Mouse (Mus musculus): ENCODE results near the gene Cdc42.
A peak's percentile ranks its signal among the peaks of the same experiment; 100 is the strongest.

The Cdc42 gene

GRCm38 (mm10) chr4:137357517-137358254 is at the start of gene Cdc42:
Gene Cdc42, minus strand, starts transcription at chr4:137357720.
- peak; percentile 99 for DNase-seq

GRCm38 (mm10) chr4:137405571-137405970 is 48.1 kb upstream of the Cdc42 start:
- DNase-seq, result no peak

- peak; percentile 67 to 76 for DNase-seq
These were observed 39.4 kb upstream of the Cdc42 start for GRCm38 (mm10) chr4:137396641-137397525.

- DNase-seq, result no peak
These were observed 36.0 kb upstream of the Cdc42 start for GRCm38 (mm10) chr4:137393378-137394135.

GRCm38 (mm10) chr4:137392874-137393273 is 35.4 kb upstream of the Cdc42 start:
- no peak for DNase-seq

- no peak for DNase-seq
These were observed 33.8 kb upstream of the Cdc42 start for GRCm38 (mm10) chr4:137391287-137391686.

GRCm38 (mm10) chr4:137390196-137390595 is 32.7 kb upstream of the Cdc42 start:
- DNase-seq, result peak; percentile 63 to 65

GRCm38 (mm10) chr4:137388983-137389382 is 31.5 kb upstream of the Cdc42 start:
- DNase-seq, result peak; percentile 15 to 48

- peak; percentile 89 to 90 for DNase-seq
These were observed 30.7 kb upstream of the Cdc42 start for GRCm38 (mm10) chr4:137388059-137388794.

GRCm38 (mm10) chr4:137387482-137388058 is 30.1 kb upstream of the Cdc42 start:
- DNase-seq, result no peak

GRCm38 (mm10) chr4:137380702-137381605 is 23.4 kb upstream of the Cdc42 start:
- DNase-seq, result no peak

GRCm38 (mm10) chr4:137379713-137380255 is 22.3 kb upstream of the Cdc42 start:
- no peak for DNase-seq

- no peak for DNase-seq
These were observed 21.6 kb upstream of the Cdc42 start for GRCm38 (mm10) chr4:137379085-137379484.

GRCm38 (mm10) chr4:137377526-137378304 is 20.2 kb upstream of the Cdc42 start:
- no peak for DNase-seq

GRCm38 (mm10) chr4:137376778-137377177 is 19.3 kb upstream of the Cdc42 start:
- no peak for DNase-seq

- peak in 1 of 2 experiments; percentile 40 for DNase-seq
These were observed 18.1 kb upstream of the Cdc42 start for GRCm38 (mm10) chr4:137375314-137376278.

- DNase-seq, result no peak
These were observed 16.2 kb upstream of the Cdc42 start for GRCm38 (mm10) chr4:137373711-137374110.

All from cerebellum, postnatal 14 days (tissue).